Mouse (Mus musculus) liver, embryonic 16.5 days (tissue): Measurements from ENCODE around the gene Per2. TPM values are rescaled to one million over a fixed set of nuclear protein-coding genes. Genes with fewer than 3 reads are reported as not detected.

ENCODE experiments used
- ATAC-seq: fragments of 200-750 bp; cut with Nextera tagmentation; 2 replicates; pipeline ENCODE4 v1.8.0; 2017; ENCODE audit warnings: low read depth, mild to moderate bottlenecking, moderate number of reproducible peaks, moderate library complexity
- H3K27ac ChIP-seq: fragments of 300-500 bp; sonication (generic); 2 replicates; pipeline ENCODE4 v1.5.1; 2014; ENCODE audit warnings: mild to moderate bottlenecking, low read length
- H3K27me3 ChIP-seq: fragments of 300-500 bp; sonication (generic); 2 replicates; pipeline ENCODE4 v1.6.1; 2014; ENCODE audit warnings: low read depth, low read length, mixed read lengths; ENCODE audit not compliant: control insufficient read depth, insufficient read depth
- H3K36me3 ChIP-seq: fragments of 300-500 bp; sonication (generic); 2 replicates; pipeline ENCODE4 v1.6.1; 2014; ENCODE audit warnings: mild to moderate bottlenecking; ENCODE audit not compliant: control insufficient read depth, insufficient read depth
- H3K4me1 ChIP-seq: fragments of 300-500 bp; sonication (generic); 2 replicates; pipeline ENCODE4 v1.6.1; 2014; ENCODE audit warnings: low read depth, low read length, mixed read lengths; ENCODE audit not compliant: control insufficient read depth
- H3K4me2 ChIP-seq: fragments of 300-500 bp; sonication (generic); 2 replicates; pipeline ENCODE4 v1.6.1; 2014; ENCODE audit warnings: low read depth, low read length, mixed read lengths
- H3K4me3 ChIP-seq: fragments of 300-500 bp; sonication (generic); 2 replicates; pipeline ENCODE4 v1.5.1; 2014; ENCODE audit warnings: low read depth, mild to moderate bottlenecking, low read length
- H3K9ac ChIP-seq: fragments of 300-500 bp; sonication (generic); 2 replicates; pipeline ENCODE4 v1.6.1; 2014; ENCODE audit warnings: low read depth, low read length
- H3K9me3 ChIP-seq: fragments of 300-500 bp; sonication (generic); replicated peaks from 2 replicates; pipeline ENCODE4 v1.6.1; 2016; ENCODE audit warnings: low read length; ENCODE audit not compliant: control insufficient read depth
- WGBS: fragments of 180-500 bp; shearing (Covaris S2); extraction: QIAGEN DNeasy Blood & Tissue Kit; methylation state at CpG from one replicate; pipeline ENCODE4 v1.1.7; 2014; ENCODE audit not compliant: insufficient replicate concordance; 5-methylcytosine and 5-hydroxymethylcytosine counted together
- polyA plus RNA-seq: library from polyadenylated mRNA; unstranded; fragments of >200 nt; fragmentation: Nextera tagmentation; extraction: Ambion mirVana; gene quantifications from 2 replicates; pipeline ENCODE4 v1.2.1, GENCODE M21; 2015

Per2 gene
- polyA plus RNA-seq, 1 experiment from 2014 or later = 4.1 TPM

- Histone ChIP-seq H3K36me3 (no peaks in the 10 kb centered on the region; the same call in 1 of the 2 replicates), H3K27me3 (no peaks in the 10 kb centered on the region), H3K9me3 (no peaks in the 10 kb centered on the region), H3K4me3 (no peak overlapping the region), H3K27ac (no peak overlapping the region), H3K9ac (no peak overlapping the region), H3K4me2 (no peak overlapping the region), H3K4me1 (no peaks in the 10 kb centered on the region; the same call in 1 of the 2 replicates)
- 77% methylated on average over 8 of the region's 8 CpGs for WGBS
- no peak for ATAC-seq
Observed at GRCm38 (mm10) chr1:91434905-91435304, 24.2 kb downstream of the Per2 start.

- Histone ChIP-seq H3K9ac (no peak overlapping the region), H3K4me3 (no peak overlapping the region), H3K9me3 (no peaks in the 10 kb centered on the region), H3K27ac (no peak overlapping the region), H3K4me1 (no peaks in the 10 kb centered on the region), H3K36me3 (no peaks in the 10 kb centered on the region; the same call in 1 of the 2 replicates), H3K4me2 (no peak overlapping the region), H3K27me3 (no peaks in the 10 kb centered on the region)
- ATAC-seq = no peak
- WGBS = 62% methylated on average over 7 of the region's 7 CpGs
Observed at GRCm38 (mm10) chr1:91430761-91431160, 28.4 kb downstream of the Per2 start.

- Histone ChIP-seq H3K4me1 (no peaks in the 10 kb centered on the region), H3K9ac (no peak overlapping the region), H3K9me3 (no peaks in the 10 kb centered on the region), H3K4me2 (no peak overlapping the region), H3K27me3 (no peaks in the 10 kb centered on the region), H3K4me3 (no peak overlapping the region), H3K36me3 (no peaks in the 10 kb centered on the region), H3K27ac (no peak overlapping the region)
- no peak for ATAC-seq
- WGBS = 87% methylated on average over 10 of the region's 10 CpGs
Observed at GRCm38 (mm10) chr1:91429212-91429611, 29.9 kb downstream of the Per2 start.

GRCm38 (mm10) chr1:91428614-91429013 lies 30.5 kb downstream of the Per2 start:
- no peaks in the 10 kb centered on the region for H3K9me3 ChIP-seq
- no peaks in the 10 kb centered on the region for H3K27me3 ChIP-seq
- no peak overlapping the region for H3K4me3 ChIP-seq
- 45% methylated on average over 4 of the region's 4 CpGs for WGBS
- no peak overlapping the region for H3K4me2 ChIP-seq
- no peak overlapping the region for H3K27ac ChIP-seq
- peaks cover 3% of the 10 kb centered on the region; the same call in 1 of the 2 replicates for H3K36me3 ChIP-seq
- no peaks in the 10 kb centered on the region for H3K4me1 ChIP-seq
- no peak; the same call in 1 of the 2 replicates for ATAC-seq
- H3K9ac ChIP-seq = no peak overlapping the region

GRCm38 (mm10) chr1:91426397-91426796 lies 32.7 kb downstream of the Per2 start:
- 61% methylated on average over 9 of the region's 9 CpGs for WGBS
- Histone ChIP-seq H3K36me3 (peaks cover 3% of the 10 kb centered on the region; the same call in 1 of the 2 replicates), H3K4me3 (no peak overlapping the region), H3K4me1 (no peaks in the 10 kb centered on the region), H3K27ac (no peak overlapping the region), H3K9me3 (no peaks in the 10 kb centered on the region), H3K4me2 (no peak overlapping the region), H3K9ac (no peak overlapping the region), H3K27me3 (no peaks in the 10 kb centered on the region)
- no peak for ATAC-seq

- Histone ChIP-seq H3K9ac (no peak overlapping the region), H3K4me2 (no peak overlapping the region), H3K9me3 (no peaks in the 10 kb centered on the region), H3K27me3 (no peaks in the 10 kb centered on the region), H3K27ac (no peak overlapping the region), H3K36me3 (peaks cover 3% of the 10 kb centered on the region; the same call in 1 of the 2 replicates), H3K4me1 (no peaks in the 10 kb centered on the region; the same call in 1 of the 2 replicates), H3K4me3 (no peak overlapping the region)
- 0 out of 2 replicates have a peak, but pooled peaks have one; percentile 37 for ATAC-seq
- WGBS = 69% methylated on average over 8 of the region's 8 CpGs
Observed at GRCm38 (mm10) chr1:91420601-91421065, 38.5 kb downstream of the Per2 start.

GRCm38 (mm10) chr1:91419862-91420600 lies 39.1 kb downstream of the Per2 start:
- H3K4me3 ChIP-seq = no peak overlapping the region
- peak overlapping the region; percentile 38; the same call in 1 of the 2 replicates for H3K27ac ChIP-seq
- H3K36me3 ChIP-seq = peaks cover 3% of the 10 kb centered on the region; the same call in 1 of the 2 replicates
- no peaks in the 10 kb centered on the region for H3K27me3 ChIP-seq
- WGBS = 48% methylated on average over 10 of the region's 10 CpGs
- H3K4me1 ChIP-seq = no peaks in the 10 kb centered on the region; the same call in 1 of the 2 replicates
- H3K9ac ChIP-seq = peak overlapping the region; percentile 7; the same call in 1 of the 2 replicates
- no peak overlapping the region for H3K4me2 ChIP-seq
- no peaks in the 10 kb centered on the region for H3K9me3 ChIP-seq
- peak; percentile 59 for ATAC-seq

GRCm38 (mm10) chr1:91417991-91418390 lies 41.1 kb downstream of the Per2 start:
- Histone ChIP-seq H3K36me3 (no peaks in the 10 kb centered on the region), H3K4me2 (no peak overlapping the region), H3K4me1 (peaks cover 10% of the 10 kb centered on the region), H3K9me3 (no peaks in the 10 kb centered on the region), H3K9ac (no peak overlapping the region), H3K27ac (no peak overlapping the region), H3K4me3 (no peak overlapping the region), H3K27me3 (no peaks in the 10 kb centered on the region; the same call in 1 of the 2 replicates)
- no peak for ATAC-seq
- WGBS = 65% methylated on average over 1 of the region's 1 CpGs

GRCm38 (mm10) chr1:91415311-91415710 lies 43.8 kb downstream of the Per2 start:
- Histone ChIP-seq H3K9ac (no peak overlapping the region), H3K4me1 (peaks cover 13% of the 10 kb centered on the region), H3K36me3 (no peaks in the 10 kb centered on the region), H3K4me3 (no peak overlapping the region), H3K27me3 (peaks cover 4% of the 10 kb centered on the region; the same call in 1 of the 2 replicates), H3K4me2 (no peak overlapping the region), H3K27ac (no peak overlapping the region), H3K9me3 (no peaks in the 10 kb centered on the region)
- 78% methylated on average over 5 of the region's 5 CpGs for WGBS
- ATAC-seq = no peak
